Mouse (Mus musculus) MEL (cell line): ENCODE data around the gene Sema6d. TPM values are rescaled to one million over a fixed set of nuclear protein-coding genes. Genes with fewer than 3 reads are reported as not detected.

Experiments used
- DNase-seq: peaks from one replicate; pipeline ENCODE4 v3.0.0; 2011; ENCODE audit warnings: low read depth, low spot score
- H3K27ac ChIP-seq: 2 replicates; pipeline ENCODE4 v1.5.1; 2012; ENCODE audit warnings: low read depth, mild to moderate bottlenecking, control low read depth, low read length, moderate library complexity; ENCODE audit not compliant: control insufficient read depth
- H3K27me3 ChIP-seq, 2 experiments: fragments of 150-350 bp in 1 of 2; sonication (generic) in 1 of 2; 2 replicates each; pipeline ENCODE4 v1.6.1; 2012; ENCODE audit warnings: low read length in 2 of 2, mild to moderate bottlenecking in 2 of 2, improper control_type of control experiment in 1 of 2, moderate library complexity in 1 of 2; ENCODE audit not compliant: insufficient read depth in 2 of 2, control insufficient read depth in 1 of 2
- H3K36me3 ChIP-seq, 2 experiments: 2 replicates each; pipeline ENCODE4 v1.6.1; 2012 to 2014; ENCODE audit warnings: low read length in 2 of 2, improper control_type of control experiment in 1 of 2, inconsistent platforms in 1 of 2, mild to moderate bottlenecking in 1 of 2; ENCODE audit not compliant: insufficient read depth in 2 of 2, control insufficient read depth in 1 of 2
- H3K4me1 ChIP-seq, 2 experiments: fragments of 150-350 bp in 1 of 2; sonication (generic) in 1 of 2; 2 replicates each; pipeline ENCODE4 v1.6.1; 2012; ENCODE audit warnings: low read length in 2 of 2, improper control_type of control experiment in 1 of 2, mild to moderate bottlenecking in 1 of 2; ENCODE audit not compliant: insufficient read depth in 2 of 2, control insufficient read depth in 1 of 2
- H3K4me3 ChIP-seq, 2 experiments: fragments of 150-350 bp in 1 of 2; sonication (generic) in 1 of 2; 2 replicates each; pipeline ENCODE4 v1.5.1; 2012; ENCODE audit warnings: low read depth in 2 of 2, low read length in 2 of 2, mild to moderate bottlenecking in 2 of 2, moderate library complexity in 2 of 2, control low read depth in 1 of 2, improper control_type of control experiment in 1 of 2; ENCODE audit not compliant: control insufficient read depth in 1 of 2, insufficient read depth in 1 of 2
- H3K79me2 ChIP-seq: 2 replicates; pipeline ENCODE4 v1.6.1; 2012; ENCODE audit warnings: mild to moderate bottlenecking, low read length, moderate library complexity; ENCODE audit not compliant: control insufficient read depth, poor library complexity, insufficient read depth
- H3K9ac ChIP-seq: 2 replicates; pipeline ENCODE4 v1.6.1; 2012; ENCODE audit warnings: low read depth, mild to moderate bottlenecking, control low read depth, low read length, moderate library complexity; ENCODE audit not compliant: control insufficient read depth, poor library complexity, severe bottlenecking
- H3K9me3 ChIP-seq: fragments of 150-350 bp; sonication (generic); replicated peaks from 2 replicates; pipeline ENCODE4 v1.6.1; 2012; ENCODE audit warnings: mild to moderate bottlenecking, low read length, improper control_type of control experiment, moderate library complexity; ENCODE audit not compliant: insufficient read depth
- BHLHE40 ChIP-seq: IDR thresholded peaks from 2 replicates; pipeline ENCODE4 v1.6.1; 2012; ENCODE audit warnings: low read depth, mild to moderate bottlenecking, inconsistent platforms, low read length, improper control_type of control experiment, borderline replicate concordance
- CHD1 ChIP-seq: IDR thresholded peaks from 2 replicates; pipeline ENCODE4 v1.6.1; 2012; ENCODE audit warnings: low read depth, mild to moderate bottlenecking, inconsistent platforms, low read length, improper control_type of control experiment
- CTCF ChIP-seq, 3 experiments: IDR thresholded peaks in 2 of 3; conservative IDR thresholded peaks in 1 of 3; 2 replicates each; pipeline ENCODE4 v1.5.1; 2011 to 2012; ENCODE audit warnings: low read length in 3 of 3, low read depth in 2 of 3, mild to moderate bottlenecking in 2 of 3, improper control_type of control experiment in 1 of 3, inconsistent platforms in 1 of 3, mixed read lengths in 1 of 3, moderate library complexity in 1 of 3; ENCODE audit not compliant: control insufficient read depth in 1 of 3, insufficient read depth in 1 of 3, poor library complexity in 1 of 3, severe bottlenecking in 1 of 3
- GABPA ChIP-seq: IDR thresholded peaks from 2 replicates; pipeline ENCODE4 v1.6.1; 2012; ENCODE audit warnings: low read depth, mild to moderate bottlenecking, inconsistent platforms, low read length, improper control_type of control experiment, moderate library complexity
- GATA1 ChIP-seq: IDR thresholded peaks from 2 replicates; pipeline ENCODE4 v1.6.1; 2011; ENCODE audit warnings: low read depth, low read length, improper control_type of control experiment
- JUND ChIP-seq: IDR thresholded peaks from 2 replicates; pipeline ENCODE4 v1.6.1; 2011; ENCODE audit warnings: low read depth, mild to moderate bottlenecking, improper control_type of control experiment, low read length
- MAFK ChIP-seq: IDR thresholded peaks from 2 replicates; pipeline ENCODE4 v1.6.1; 2011; ENCODE audit warnings: low read depth, mild to moderate bottlenecking, low read length, improper control_type of control experiment, borderline replicate concordance
- MXI1 ChIP-seq: IDR thresholded peaks from 2 replicates; pipeline ENCODE4 v1.6.1; 2011; ENCODE audit warnings: mild to moderate bottlenecking, low read depth, low read length, improper control_type of control experiment
- MYC ChIP-seq: IDR thresholded peaks from 2 replicates; pipeline ENCODE4 v1.6.1; 2011; ENCODE audit warnings: low read depth, mild to moderate bottlenecking, low read length, improper control_type of control experiment, moderate library complexity
- NELFE ChIP-seq: IDR thresholded peaks from 2 replicates; pipeline ENCODE4 v1.6.1; 2011; ENCODE audit warnings: low read depth, low read length, improper control_type of control experiment
- POLR2AphosphoS5 ChIP-seq: IDR thresholded peaks from 2 replicates; pipeline ENCODE4 v1.6.1; 2012; ENCODE audit warnings: low read depth, borderline replicate concordance, mild to moderate bottlenecking, inconsistent platforms, low read length, moderate library complexity, mixed read lengths
- SIN3A ChIP-seq: IDR thresholded peaks from 2 replicates; pipeline ENCODE4 v1.6.1; 2012; ENCODE audit warnings: low read length, improper control_type of control experiment, inconsistent platforms
- TAL1 ChIP-seq: IDR thresholded peaks from 2 replicates; pipeline ENCODE4 v1.6.1; 2012; ENCODE audit warnings: mild to moderate bottlenecking, inconsistent platforms, low read length, moderate library complexity, mixed read lengths
- TBP ChIP-seq: IDR thresholded peaks from 2 replicates; pipeline ENCODE4 v1.8.0; 2011; ENCODE audit warnings: low read depth, low read length, improper control_type of control experiment
- UBTF ChIP-seq: IDR thresholded peaks from 2 replicates; pipeline ENCODE4 v1.6.1; 2012; ENCODE audit warnings: low read depth, mild to moderate bottlenecking, inconsistent platforms, low read length, improper control_type of control experiment, moderate library complexity, borderline replicate concordance; ENCODE audit not compliant: insufficient read depth
- USF1 ChIP-seq: IDR thresholded peaks from 2 replicates; pipeline ENCODE4 v1.6.1; 2014; ENCODE audit warnings: low read depth, mild to moderate bottlenecking, inconsistent platforms, low read length, improper control_type of control experiment, moderate library complexity
- USF2 ChIP-seq, 2 experiments: IDR thresholded peaks; 2 replicates each; pipeline ENCODE4 v1.6.1; 2011 to 2012; ENCODE audit warnings: improper control_type of control experiment in 2 of 2, low read length in 2 of 2, borderline replicate concordance in 1 of 2, inconsistent platforms in 1 of 2, low read depth in 1 of 2, mild to moderate bottlenecking in 1 of 2; ENCODE audit not compliant: insufficient read depth in 1 of 2
- ZC3H11A ChIP-seq: IDR thresholded peaks from 2 replicates; pipeline ENCODE4 v1.6.1; 2012; ENCODE audit warnings: low read depth, mild to moderate bottlenecking, inconsistent platforms, low read length, improper control_type of control experiment
- ZMIZ1 ChIP-seq: IDR thresholded peaks from 2 replicates; pipeline ENCODE4 v1.6.1; 2012; ENCODE audit warnings: low read depth, mild to moderate bottlenecking, inconsistent platforms, low read length, improper control_type of control experiment, moderate library complexity
- ZNF384 ChIP-seq: IDR thresholded peaks from 2 replicates; pipeline ENCODE4 v1.6.1; 2012; ENCODE audit warnings: low read depth, mild to moderate bottlenecking, inconsistent platforms, low read length, improper control_type of control experiment
- polyA plus RNA-seq, 2 experiments: library from polyadenylated mRNA; stranded (reverse) in 1 of 2; unstranded in 1 of 2; fragments of >175 nt in 1 of 2; fragments of >200 nt in 1 of 2; gene quantifications; 2 replicates each; pipeline versions ENCODE4 v1.2.1 to v1.2.4; 2012; ENCODE audit warnings: low replicate concordance in 2 of 2, low read depth in 1 of 2; ENCODE audit not compliant: insufficient read length in 2 of 2, insufficient read depth in 1 of 2, missing spikeins in 1 of 2
- total RNA-seq: library from RNA; depleted of rRNA; stranded (reverse); fragments of 300-350 nt; gene quantifications from 2 replicates; pipeline ENCODE4 v1.2.3, GENCODE M21; 2012

Gene Sema6d
- total and polyA plus RNA-seq, 3 experiments: not detected

- Histone ChIP-seq H3K27me3 (no peaks in the 10 kb centered on the region), H3K9me3 (no peaks in the 10 kb centered on the region), H3K4me1 (no peaks in the 10 kb centered on the region), H3K36me3 (no peaks in the 10 kb centered on the region), H3K9ac (no peak overlapping the region), H3K79me2 (no peaks in the 10 kb centered on the region), H3K4me3 (no peak overlapping the region), H3K27ac (no peak overlapping the region)
- no peak for TF ChIP-seq ZNF384
- no peak for TF ChIP-seq ZC3H11A
- no peak for TF ChIP-seq USF2 (IDR thresholded peaks at IDR 0.05; ENCODE audit: borderline replicate concordance in 1 of 2, insufficient read depth in 1 of 2, low read depth in 1 of 2, low read length in 2 of 2)
- TF ChIP-seq BHLHE40: no peak
- TF ChIP-seq JUND: no peak
- TF ChIP-seq TBP: no peak
- TF ChIP-seq CHD1: no peak
- no peak for TF ChIP-seq GABPA
- TF ChIP-seq MAFK: no peak
- DNase-seq: no peak
Measured at GRCm38 (mm10) chr2:124201493-124201892, 111.7 kb downstream of the Sema6d start.

- Histone ChIP-seq H3K79me2 (no peaks in the 10 kb centered on the region), H3K27me3 (no peaks in the 10 kb centered on the region), H3K9ac (no peak overlapping the region), H3K4me1 (no peaks in the 10 kb centered on the region), H3K9me3 (no peaks in the 10 kb centered on the region), H3K4me3 (no peak overlapping the region), H3K36me3 (no peaks in the 10 kb centered on the region)
- TF ChIP-seq MAFK (no peak), TAL1 (no peak), ZNF384 (no peak), MYC (no peak), USF1 (no peak), GATA1 (no peak), NELFE (no peak), CTCF (IDR thresholded peaks at IDR 0.05 in 2 of 3, conservative IDR thresholded peaks at IDR 0.05 in 1 of 3; ENCODE audit: control insufficient read depth in 1 of 3, insufficient read depth in 1 of 3, low read depth in 2 of 3, low read length in 3 of 3, poor library complexity in 1 of 3, severe bottlenecking in 1 of 3) (no peak), UBTF (no peak), TBP (no peak), ZC3H11A (no peak), JUND (no peak), POLR2AphosphoS5 (no peak), ZMIZ1 (no peak), SIN3A (no peak), MXI1 (no peak)
- TF ChIP-seq, all 39 proteins: peak for 0
- no peak for DNase-seq
- H3K27ac ChIP-seq: no peak overlapping the region
Measured at GRCm38 (mm10) chr2:124202475-124202990, 112.8 kb downstream of the Sema6d start.
